Mouse (Mus musculus): ENCODE measurements around the gene Akap1.
"Not testable (repeated sequence)": the region's sequence is repeated elsewhere in the genome, so short reads cannot be mapped to it uniquely, and the experiment has no call there.

Akap1 gene

GRCm38 (mm10) chr11:88864458-88865197, at the start of gene Akap1:
Gene Akap1, minus strand, starts transcription at chr11:88864586.
- DNase-seq (ENCODE audit: low read depth, low spot score), result peak; percentile 98

GRCm38 (mm10) chr11:88909388-88910036, 45.1 kb upstream of the Akap1 start:
- DNase-seq (ENCODE audit: low read depth, low spot score), result peak; percentile 24

GRCm38 (mm10) chr11:88908557-88909211, 44.3 kb upstream of the Akap1 start:
- peak; percentile 85 for DNase-seq (ENCODE audit: low read depth, low spot score)

GRCm38 (mm10) chr11:88907886-88908285, 43.5 kb upstream of the Akap1 start:
- DNase-seq (ENCODE audit: low read depth, low spot score), result no peak

- no peak for DNase-seq (ENCODE audit: low read depth, low spot score)
Observed at GRCm38 (mm10) chr11:88905621-88906020, 41.2 kb upstream of the Akap1 start.

GRCm38 (mm10) chr11:88904080-88904479, 39.7 kb upstream of the Akap1 start:
- DNase-seq (ENCODE audit: low read depth, low spot score), result no peak

GRCm38 (mm10) chr11:88902762-88903161, 38.4 kb upstream of the Akap1 start:
- peak; percentile 31 for DNase-seq (ENCODE audit: low read depth, low spot score)

- DNase-seq (ENCODE audit: low read depth, low spot score), result peak; percentile 34
Observed at GRCm38 (mm10) chr11:88901341-88901802, 37.0 kb upstream of the Akap1 start.

GRCm38 (mm10) chr11:88899561-88899960, 35.2 kb upstream of the Akap1 start:
- no peak for DNase-seq (ENCODE audit: low read depth, low spot score)

- no peak for DNase-seq (ENCODE audit: low read depth, low spot score)
Observed at GRCm38 (mm10) chr11:88898380-88898763, 34.0 kb upstream of the Akap1 start.

GRCm38 (mm10) chr11:88897624-88898379, 33.4 kb upstream of the Akap1 start:
- DNase-seq (ENCODE audit: low read depth, low spot score), result no peak

- DNase-seq (ENCODE audit: low read depth, low spot score), result not testable (repeated sequence)
Observed at GRCm38 (mm10) chr11:88895800-88896232, 31.4 kb upstream of the Akap1 start.

- DNase-seq (ENCODE audit: low read depth, low spot score), result not testable (repeated sequence)
Observed at GRCm38 (mm10) chr11:88895235-88895634, 30.8 kb upstream of the Akap1 start.

- DNase-seq (ENCODE audit: low read depth, low spot score), result not testable (repeated sequence)
Observed at GRCm38 (mm10) chr11:88894279-88894678, 29.9 kb upstream of the Akap1 start.

- DNase-seq (ENCODE audit: low read depth, low spot score), result not testable (repeated sequence)
Observed at GRCm38 (mm10) chr11:88893501-88893900, 29.1 kb upstream of the Akap1 start.

GRCm38 (mm10) chr11:88892789-88893188, 28.4 kb upstream of the Akap1 start:
- not testable (repeated sequence) for DNase-seq (ENCODE audit: low read depth, low spot score)

- not testable (repeated sequence) for DNase-seq (ENCODE audit: low read depth, low spot score)
Observed at GRCm38 (mm10) chr11:88891921-88892561, 27.7 kb upstream of the Akap1 start.

- DNase-seq (ENCODE audit: low read depth, low spot score), result not testable (repeated sequence)
Observed at GRCm38 (mm10) chr11:88891446-88891845, 27.1 kb upstream of the Akap1 start.

- not testable (repeated sequence) for DNase-seq (ENCODE audit: low read depth, low spot score)
Observed at GRCm38 (mm10) chr11:88890904-88891303, 26.5 kb upstream of the Akap1 start.

- DNase-seq (ENCODE audit: low read depth, low spot score), result no peak
Observed at GRCm38 (mm10) chr11:88888996-88889395, 24.6 kb upstream of the Akap1 start.
